ENCODE assay signal across 7 mouse cellular contexts in the genomic region with DNA sequence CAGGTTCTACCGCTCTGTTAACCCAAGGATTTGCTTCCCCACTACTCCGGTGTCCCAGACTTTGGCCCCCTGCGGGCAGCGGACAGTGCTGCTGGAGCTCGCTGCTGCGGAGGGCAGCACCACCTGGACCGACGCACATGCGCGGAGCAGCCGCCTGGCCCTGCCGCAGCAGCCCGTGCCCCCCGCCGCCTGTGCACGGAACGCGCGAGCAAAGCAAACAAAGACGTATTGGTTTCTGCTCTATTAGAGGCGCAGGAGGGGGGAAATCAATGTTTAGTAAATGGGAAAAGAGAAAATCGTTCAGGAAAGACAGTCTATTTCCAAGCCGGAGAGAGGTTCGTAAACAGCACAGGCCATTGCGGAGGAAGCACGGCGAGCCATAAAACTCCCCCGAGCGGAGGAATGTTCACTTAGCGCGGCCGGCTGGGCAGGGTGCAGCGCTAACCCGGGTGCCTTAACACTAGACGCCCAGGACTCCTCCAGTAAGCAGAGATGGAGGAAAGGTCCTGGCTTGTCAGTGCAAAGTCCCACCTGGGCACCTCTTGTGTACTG. TPM values are rescaled to one million over a fixed set of nuclear protein-coding genes. Genes with fewer than 3 reads are reported as not detected.
DNase-seq lines count a peak whose midpoint lies in the region; ATAC-seq lines count a peak whose summit lies in the region.

No protein-coding gene starts in this region.

- H3K27ac ChIP-seq in lung, embryonic 15.5 days = no peak overlapping the region
- H3K27ac ChIP-seq in hindbrain, embryonic 15.5 days (replicated peaks) = peak overlapping the region; percentile 78
- peak overlapping the region; percentile 76 for H3K27ac ChIP-seq in midbrain, embryonic 10.5 days (replicated peaks)

- H3K4me3 ChIP-seq in lung, embryonic 15.5 days = peak overlapping the region; percentile 35
- H3K4me3 ChIP-seq in hindbrain, embryonic 15.5 days = peak overlapping the region; percentile 35
- H3K4me3 ChIP-seq in midbrain, embryonic 10.5 days = peak overlapping the region; percentile 62

- peaks cover 4% of the 10 kb centered on the region; the same call in 1 of the 2 replicates for H3K4me1 ChIP-seq in lung, embryonic 15.5 days
- H3K4me1 ChIP-seq in hindbrain, embryonic 15.5 days (replicated peaks) = peaks cover 34% of the 10 kb centered on the region
- peaks cover 28% of the 10 kb centered on the region for H3K4me1 ChIP-seq in midbrain, embryonic 10.5 days

- peaks cover 89% of the 10 kb centered on the region for H3K27me3 ChIP-seq in lung, embryonic 15.5 days
- H3K27me3 ChIP-seq in hindbrain, embryonic 15.5 days = peaks cover 26% of the 10 kb centered on the region
- H3K27me3 ChIP-seq in midbrain, embryonic 10.5 days (ENCODE audit: low read depth, poor library complexity, severe bottlenecking) = peaks cover 99% of the 10 kb centered on the region

- no peak for DNase-seq in lung, postnatal 36 days
- peak; percentile 62 for DNase-seq in embryo, embryonic 10 days (ENCODE audit: low spot score)
- DNase-seq in midbrain, embryonic 10.5 days (ENCODE audit: low spot score) = peak; percentile 60
- DNase-seq in adipocyte (ENCODE audit: low spot score) = no peak

- H3K9me3 ChIP-seq in lung, embryonic 15.5 days = no peaks in the 10 kb centered on the region
- no peaks in the 10 kb centered on the region for H3K9me3 ChIP-seq in hindbrain, embryonic 15.5 days
- H3K9me3 ChIP-seq in midbrain, embryonic 10.5 days (replicated peaks) = no peaks in the 10 kb centered on the region

- WGBS in lung, embryonic 15.5 days = under 1% methylated on average over 35 of the region's 35 CpGs
- under 1% methylated on average over 35 of the region's 35 CpGs for WGBS in hindbrain, embryonic 15.5 days
- under 1% methylated on average over 35 of the region's 35 CpGs for WGBS in midbrain, embryonic 10.5 days

- no peak for ATAC-seq in lung, embryonic 15.5 days (ENCODE audit: borderline replicate concordance, extremely low read depth, low FRiP score, low TSS enrichment)
- peak; percentile 70 for ATAC-seq in hindbrain, embryonic 15.5 days (ENCODE audit: low FRiP score, low read depth)
- ATAC-seq in erythroid progenitor cell, adult 5-6 weeks (replicated peaks; ENCODE audit: low FRiP score, poor library complexity, severe bottlenecking) = no peak

- no peak overlapping the region for H3K9ac ChIP-seq in lung, embryonic 15.5 days
- peak overlapping the region; percentile 25 for H3K9ac ChIP-seq in hindbrain, embryonic 15.5 days

- peak overlapping the region; percentile 57 for H3K4me2 ChIP-seq in lung, embryonic 15.5 days
- H3K4me2 ChIP-seq in hindbrain, embryonic 15.5 days = peak overlapping the region; percentile 64

- no peaks in the 10 kb centered on the region for H3K36me3 ChIP-seq in lung, embryonic 15.5 days
- no peaks in the 10 kb centered on the region for H3K36me3 ChIP-seq in hindbrain, embryonic 15.5 days
- H3K36me3 ChIP-seq in midbrain, embryonic 10.5 days = no peaks in the 10 kb centered on the region

RNA-seq across cellular contexts. Expression of gene Cacna2d2, which starts 21.4 kb away (rescaled TPM):
- polyA plus RNA-seq in lung, embryonic 15.5 days (2015; fragmentation: Nextera tagmentation; extraction: Ambion mirVana) = 0.30 and 0.42 TPM in 2 replicates
- polyA plus RNA-seq in hindbrain, embryonic 15.5 days (2015; fragmentation: Nextera tagmentation; extraction: Ambion mirVana) = 7.7 and 10.7 TPM in 2 replicates
- polyA plus RNA-seq in midbrain, embryonic 10.5 days (2016; fragmentation: Nextera tagmentation; extraction: Ambion mirVana) = 1.00 and 1.7 TPM in 2 replicates
- not detected in 2 replicates for total RNA-seq in erythroid progenitor cell, adult 5-6 weeks (2015; ENCODE audit: low replicate concordance)
- total RNA-seq in erythroid progenitor cell, adult 5-6 weeks (2017; ENCODE audit: low replicate concordance) = not detected in 2 replicates

RNA-seq across cellular contexts. Expression of gene 6430571L13Rik, which starts 37.6 kb away (rescaled TPM):
- 0.47 and 0.79 TPM in 2 replicates for polyA plus RNA-seq in lung, embryonic 15.5 days (2015; fragmentation: Nextera tagmentation; extraction: Ambion mirVana)
- polyA plus RNA-seq in hindbrain, embryonic 15.5 days (2015; fragmentation: Nextera tagmentation; extraction: Ambion mirVana) = 9.1 and 9.4 TPM in 2 replicates
- polyA plus RNA-seq in midbrain, embryonic 10.5 days (2016; fragmentation: Nextera tagmentation; extraction: Ambion mirVana) = 1.8 and 2.5 TPM in 2 replicates
- total RNA-seq in erythroid progenitor cell, adult 5-6 weeks (2015; ENCODE audit: low replicate concordance) = not detected in 2 replicates
- total RNA-seq in erythroid progenitor cell, adult 5-6 weeks (2017; ENCODE audit: low replicate concordance) = not detected in 2 replicates

RNA-seq across cellular contexts. Expression of gene Hemk1, which starts 39.9 kb away (rescaled TPM):
- polyA plus RNA-seq in lung, embryonic 15.5 days (2015; fragmentation: Nextera tagmentation; extraction: Ambion mirVana) = 9.7 and 11.4 TPM in 2 replicates
- polyA plus RNA-seq in hindbrain, embryonic 15.5 days (2015; fragmentation: Nextera tagmentation; extraction: Ambion mirVana) = 15.2 and 17.2 TPM in 2 replicates
- polyA plus RNA-seq in midbrain, embryonic 10.5 days (2016; fragmentation: Nextera tagmentation; extraction: Ambion mirVana) = 13.5 and 15.2 TPM in 2 replicates
- not detected in 2 replicates for total RNA-seq in erythroid progenitor cell, adult 5-6 weeks (2015; ENCODE audit: low replicate concordance)
- 0.15 and 3.9 TPM in 2 replicates for total RNA-seq in erythroid progenitor cell, adult 5-6 weeks (2017; ENCODE audit: low replicate concordance)

Comparison
In these comparisons a context has a peak if more than half of its experiments do, and no peak if none do; other contexts are left out.
1. DNase-seq: peak in embryo, embryonic 10 days (single experiment) and midbrain, embryonic 10.5 days (single experiment); none in lung, postnatal 36 days (single experiment) and adipocyte (single experiment).
2. Peak in every context shown above with its lines, with median percentiles within 50 percentile points of each other: H3K4me3 ChIP-seq.